In genomic region chr4:102351476-102352475, GRCm38 (mm10) we compare ENCODE assay signal across 17 mouse cellular contexts.
DNase-seq lines count a peak whose midpoint lies in the region; ATAC-seq and TF ChIP-seq lines count a peak whose summit lies in the region.
"Had no signal": no experiment of that assay in that cellular context is flagged by ENCODE, and none has a peak within 500 bp of the region (broad histone marks: within the 10 kb centered on the region; RNA-seq: fewer than 3 reads in every experiment).

No protein-coding gene starts in this region.

- H3K27me3 ChIP-seq in hindbrain, embryonic 10.5 days (ENCODE audit: insufficient read depth, poor library complexity, severe bottlenecking) = no peaks in the 10 kb centered on the region
- H3K27me3 ChIP-seq in hindbrain, embryonic 13.5 days = no peaks in the 10 kb centered on the region
- H3K27me3 ChIP-seq in midbrain, embryonic 11.5 days (ENCODE audit: control insufficient read depth, insufficient read depth, low read length) = no peaks in the 10 kb centered on the region
- no peaks in the 10 kb centered on the region for H3K27me3 ChIP-seq in kidney, adult 2 months (replicated peaks; ENCODE audit: control insufficient read depth, insufficient read depth, low read length)
- H3K27me3 ChIP-seq: midbrain, embryonic 12.5 days; Patski had no signal

- no peak overlapping the region for H3K9ac ChIP-seq in hindbrain, embryonic 13.5 days
- no peak overlapping the region for H3K9ac ChIP-seq in midbrain, embryonic 11.5 days (ENCODE audit: low read length)
- H3K9ac ChIP-seq: liver, postnatal 0 days; midbrain, embryonic 12.5 days had no signal

- H3K4me3 ChIP-seq in hindbrain, embryonic 10.5 days = no peak overlapping the region
- no peak overlapping the region for H3K4me3 ChIP-seq in hindbrain, embryonic 13.5 days
- no peak overlapping the region for H3K4me3 ChIP-seq in midbrain, embryonic 11.5 days (ENCODE audit: low read depth, low read length)
- no peak overlapping the region for H3K4me3 ChIP-seq in kidney, adult 2 months (ENCODE audit: insufficient read depth, low read depth, low read length)
- H3K4me3 ChIP-seq: midbrain, embryonic 12.5 days had no signal

- H3K27ac ChIP-seq in hindbrain, embryonic 10.5 days = 0 out of 2 replicates have a peak overlapping the region, but pooled peaks have one; percentile 45
- H3K27ac ChIP-seq in hindbrain, embryonic 13.5 days = no peak overlapping the region
- H3K27ac ChIP-seq in midbrain, embryonic 11.5 days (ENCODE audit: low read depth, low read length) = no peak overlapping the region
- no peak overlapping the region for H3K27ac ChIP-seq in kidney, adult 2 months (ENCODE audit: insufficient read depth, low read depth, low read length)
- H3K27ac ChIP-seq: midbrain, embryonic 12.5 days had no signal

- TF ChIP-seq POLR2A in kidney, adult 2 months (IDR thresholded peaks at IDR 0.05; ENCODE audit: low read depth, low read length) = no peak

- no peak for TF ChIP-seq CTCF in kidney, adult 2 months (conservative IDR thresholded peaks at IDR 0.05; ENCODE audit: insufficient read depth, insufficient read length, low read depth, low read length)

- ATAC-seq in hindbrain, embryonic 13.5 days (ENCODE audit: low FRiP score) = no peak
- ATAC-seq in midbrain, embryonic 11.5 days (ENCODE audit: low FRiP score) = 0 out of 2 replicates have a peak, but pooled peaks have one; percentile 50
- ATAC-seq: inflammation-experienced regulatory T-cells, adult 6 months; liver, postnatal 0 days; Patski had no signal

- no peaks in the 10 kb centered on the region for H3K36me3 ChIP-seq in hindbrain, embryonic 10.5 days
- H3K36me3 ChIP-seq in hindbrain, embryonic 13.5 days = no peaks in the 10 kb centered on the region
- H3K36me3 ChIP-seq in midbrain, embryonic 11.5 days (ENCODE audit: control insufficient read depth, insufficient read depth, low read length) = no peaks in the 10 kb centered on the region
- no peaks in the 10 kb centered on the region for H3K36me3 ChIP-seq in kidney, adult 2 months (ENCODE audit: control insufficient read depth, insufficient read depth, low read length)
- H3K36me3 ChIP-seq: midbrain, embryonic 12.5 days had no signal

- H3K4me2 ChIP-seq in hindbrain, embryonic 13.5 days = no peak overlapping the region
- no peak overlapping the region for H3K4me2 ChIP-seq in midbrain, embryonic 11.5 days
- H3K4me2 ChIP-seq: heart, embryonic 11.5 days; midbrain, embryonic 12.5 days had no signal

- WGBS in hindbrain, embryonic 10.5 days = 73% methylated on average over 1 of the region's 1 CpGs
- WGBS in hindbrain, embryonic 13.5 days = 45% methylated on average over 1 of the region's 1 CpGs
- WGBS in midbrain, embryonic 11.5 days = 59% methylated on average over 1 of the region's 1 CpGs
- WGBS in kidney, adult 2 months = 81% methylated on average over 1 of the region's 1 CpGs

- peaks cover 15% of the 10 kb centered on the region for H3K4me1 ChIP-seq in hindbrain, embryonic 10.5 days (replicated peaks)
- H3K4me1 ChIP-seq in hindbrain, embryonic 13.5 days (replicated peaks) = peaks cover 15% of the 10 kb centered on the region
- peaks cover 13% of the 10 kb centered on the region for H3K4me1 ChIP-seq in midbrain, embryonic 11.5 days (ENCODE audit: control insufficient read depth, insufficient read depth, low read length)
- no peaks in the 10 kb centered on the region for H3K4me1 ChIP-seq in kidney, adult 2 months (ENCODE audit: control insufficient read depth, insufficient read depth, low read length)

- DNase-seq in hindbrain, embryonic 10.5 days (ENCODE audit: low spot score) = no peak
- peak; percentile 48 for DNase-seq in Muller cell, postnatal 12 days (ENCODE audit: inconsistent ontology term)
- DNase-seq in embryo, embryonic 11 days = peak; percentile 49
- DNase-seq in midbrain, embryonic 11.5 days (ENCODE audit: low spot score, missing footprints) = peak; percentile 89
- DNase-seq in kidney, adult 2 months = no peak
- no peak for DNase-seq in ovary, postnatal 10 days (ENCODE audit: low spot score)
- no peak for DNase-seq in adrenal gland, adult 18-20 months (ENCODE audit: low spot score in 2 of 2)
- DNase-seq: adrenal gland, postnatal 36 days; cerebellum, adult 9-10 months; layer of hippocampus, postnatal 36 days; liver, postnatal 0 days; thymus, postnatal 4 days had no signal

- no peaks in the 10 kb centered on the region for H3K9me3 ChIP-seq in hindbrain, embryonic 10.5 days
- no peaks in the 10 kb centered on the region for H3K9me3 ChIP-seq in hindbrain, embryonic 13.5 days
- H3K9me3 ChIP-seq in midbrain, embryonic 11.5 days (ENCODE audit: control insufficient read depth, low read length) = no peaks in the 10 kb centered on the region
- H3K9me3 ChIP-seq: midbrain, embryonic 12.5 days had no signal

Comparison
In these comparisons a context has a peak if more than half of its experiments do, and no peak if none do; other contexts are left out.
1. DNase-seq: peak in Muller cell, postnatal 12 days (single experiment), embryo, embryonic 11 days (single experiment) and midbrain, embryonic 11.5 days (single experiment); none in hindbrain, embryonic 10.5 days (single experiment), kidney, adult 2 months (single experiment), ovary, postnatal 10 days (single experiment) and adrenal gland, adult 18-20 months (0 of 2).